Mouse (Mus musculus) kidney, adult 2 months (tissue): Measurements from ENCODE around the gene Map3k12.

ENCODE experiments used
- CTCF ChIP-seq: fragments of 200-500 bp; conservative IDR thresholded peaks from 2 replicates; pipeline ENCODE4 v1.5.1; 2011; ENCODE audit warnings: low read depth, mild to moderate bottlenecking, control low read depth, low read length, moderate library complexity, mixed read lengths; ENCODE audit not compliant: insufficient read depth, insufficient read length
- POLR2A ChIP-seq: fragments of 200-500 bp; IDR thresholded peaks from one replicate; pipeline ENCODE4 v1.6.1; 2011; ENCODE audit warnings: low read depth, low read length, control low read depth

DNA sequence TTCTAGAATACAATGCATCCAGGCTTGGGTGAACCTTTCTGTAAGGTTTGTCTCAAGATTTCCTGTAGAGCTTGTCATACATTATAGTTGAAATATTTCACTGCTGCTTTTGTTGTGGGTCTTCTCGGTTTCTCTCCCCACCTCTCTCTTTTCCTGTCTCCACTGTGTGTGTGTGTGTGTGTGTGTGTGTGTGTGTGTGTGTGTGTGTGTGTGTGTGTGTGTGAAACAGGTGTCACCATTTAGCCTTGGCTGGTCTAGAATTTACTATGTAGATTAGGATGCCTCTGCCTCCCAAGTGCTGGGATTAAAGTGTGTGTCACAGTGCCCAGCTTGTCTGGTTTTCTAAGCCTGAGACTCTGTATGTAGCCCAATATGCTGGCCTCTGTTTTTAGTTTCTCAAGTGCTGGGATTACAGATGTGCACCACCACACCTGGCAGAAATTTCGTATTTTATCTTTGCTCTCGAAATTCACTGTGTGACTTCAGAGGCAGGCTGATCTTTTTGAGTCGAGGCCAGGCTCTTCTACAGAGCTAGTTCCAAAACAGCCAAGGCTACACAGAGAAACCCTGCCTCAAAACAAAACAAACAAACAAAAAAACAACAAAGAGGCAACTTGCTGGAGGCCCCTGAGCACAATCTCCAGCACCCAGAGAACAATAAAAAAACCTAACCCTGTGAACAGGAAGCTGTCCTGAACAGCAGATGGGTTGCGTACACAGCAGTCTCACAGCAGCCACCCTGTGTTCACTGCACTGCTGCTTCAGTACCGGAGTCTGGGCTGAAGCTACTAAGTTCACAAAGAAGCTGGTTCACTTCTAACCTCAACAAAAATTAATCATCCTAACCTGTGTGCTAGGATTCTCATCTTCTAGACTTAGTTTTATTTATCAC, 9.5 kb upstream of the Map3k12 start:
- TF ChIP-seq POLR2A: no peak
- TF ChIP-seq CTCF: no peak
